Mouse (Mus musculus): ENCODE measurements at regions not wholly inside any gene's neighbourhood (a gene's known extent, or its start where the extent isn't known, plus 50 kb on each side); places are given as distances from the start of the nearest gene placed in this dataset.

- TF ChIP-seq POLR2A (IDR thresholded peaks at IDR 0.05; ENCODE audit: insufficient read length, low read depth), result no peak
- no peak for TF ChIP-seq E2F4 (IDR thresholded peaks at IDR 0.05; ENCODE audit: insufficient read depth)
- no peak for TF ChIP-seq CEBPB (IDR thresholded peaks at IDR 0.05; ENCODE audit: insufficient read depth, poor library complexity, severe bottlenecking)
- TF ChIP-seq MAX (IDR thresholded peaks at IDR 0.05; ENCODE audit: low read depth), result no peak
- TF ChIP-seq REST (IDR thresholded peaks at IDR 0.05; ENCODE audit: insufficient read depth, insufficient read length), result no peak
- no peak for TF ChIP-seq MYOG (IDR thresholded peaks at IDR 0.05; ENCODE audit: control insufficient read depth in 1 of 3, insufficient read depth in 1 of 3, insufficient read length in 2 of 3, low read depth in 2 of 3)
- no peak for TF ChIP-seq MYOD1 (IDR thresholded peaks at IDR 0.05; ENCODE audit: control insufficient read depth in 1 of 3, insufficient read length in 2 of 3, low read depth in 2 of 3)
- TF ChIP-seq TCF3 (IDR thresholded peaks at IDR 0.05; ENCODE audit: insufficient read length, low read depth), result no peak
- TF ChIP-seq TCF12 (IDR thresholded peaks at IDR 0.05; ENCODE audit: insufficient read depth, poor library complexity, severe bottlenecking), result no peak
- no peak for TF ChIP-seq USF1 (IDR thresholded peaks at IDR 0.05; ENCODE audit: low read depth)
Observed at GRCm38 (mm10) chr5:106051026-106051425, 174.7 kb downstream of the Zfp326 start.
